Mouse (Mus musculus): ENCODE results near the gene Slc44a3.

- no peak for TF ChIP-seq POLR2A (IDR thresholded peaks at IDR 0.05; ENCODE audit: low read depth, low read length)
- TF ChIP-seq CTCF (IDR thresholded peaks at IDR 0.05; ENCODE audit: extremely low read depth, insufficient read length, insufficient replicate concordance, low read depth, low read length) = 0 out of 2 replicates have a peak, but pooled peaks have one; percentile 31
Observed at GRCm38 (mm10) chr3:121426621-121427519, 105.3 kb downstream of the Slc44a3 start.

Measured in small intestine, adult 2 months (tissue).